Mouse (Mus musculus): ENCODE measurements at regions not wholly inside any gene's neighbourhood (a gene's known extent, or its start where the extent isn't known, plus 50 kb on each side); places are given as distances from the start of the nearest gene placed in this dataset.

DNA sequence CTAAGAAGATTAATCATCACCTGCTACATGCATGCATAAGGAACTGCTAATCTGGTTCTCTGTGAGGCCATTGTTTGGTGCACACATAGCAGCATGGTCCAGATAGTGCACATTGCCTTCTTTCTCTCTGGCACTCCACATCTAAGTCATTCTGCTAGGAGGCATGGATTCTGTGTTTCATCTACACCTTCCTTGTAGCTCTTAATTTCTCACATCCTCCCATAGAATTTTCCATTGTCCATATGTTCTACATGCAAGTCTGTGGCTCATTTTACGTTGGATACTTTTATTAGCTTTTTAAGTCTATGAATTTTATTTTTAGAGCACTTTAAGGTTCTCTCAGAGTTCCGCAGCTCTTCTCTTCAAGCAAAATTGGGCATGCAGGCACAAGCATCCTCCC, 846.7 kb upstream of the Adgrl4 start:
- Histone ChIP-seq H3K4me2 (ENCODE audit: insufficient read depth, low read depth, poor library complexity, severe bottlenecking) (no peak overlapping the region), H3K36me3 (replicated peaks in 1 of 2; ENCODE audit: control insufficient read depth in 1 of 2, insufficient read depth in 1 of 2, low read length in 1 of 2) (no peaks in the 10 kb centered on the region), H3K9ac (ENCODE audit: insufficient read depth, low read depth) (no peak overlapping the region), H3K4me1 (ENCODE audit: control insufficient read depth in 1 of 2, insufficient read depth in 2 of 2) (no peaks in the 10 kb centered on the region), H3K79me2 (replicated peaks; ENCODE audit: control insufficient read depth, extremely low read depth, insufficient read depth, poor library complexity, severe bottlenecking) (no peaks in the 10 kb centered on the region), H3K9me3 (replicated peaks; ENCODE audit: low read length) (peaks cover 28% of the 10 kb centered on the region), H3K27ac (ENCODE audit: insufficient read depth, low read depth) (no peak overlapping the region), H3K4me3 (replicated peaks in 1 of 3; ENCODE audit: low read depth in 2 of 3, low read length in 2 of 3, poor library complexity in 1 of 3) (no peak overlapping the region), H3K27me3 (replicated peaks) (no peaks in the 10 kb centered on the region)
- TF ChIP-seq ZC3H11A (IDR thresholded peaks at IDR 0.05; ENCODE audit: low read depth, low read length) (no peak), JUND (conservative IDR thresholded peaks at IDR 0.05; ENCODE audit: low read depth, low read length) (no peak), MEF2A (IDR thresholded peaks at IDR 0.05; ENCODE audit: borderline replicate concordance, low read depth, low read length) (no peak), NELFE (IDR thresholded peaks at IDR 0.05; ENCODE audit: low read depth, low read length) (no peak), EP300 (IDR thresholded peaks at IDR 0.05; ENCODE audit: low read length) (no peak), CHD1 (IDR thresholded peaks at IDR 0.05; ENCODE audit: low read depth, low read length) (no peak), ETS1 (conservative IDR thresholded peaks at IDR 0.05; ENCODE audit: low read depth, low read length) (no peak), JUN (IDR thresholded peaks at IDR 0.05; ENCODE audit: insufficient read depth, low read depth, low read length) (no peak), NRF1 (IDR thresholded peaks at IDR 0.05; ENCODE audit: low read depth, low read length) (no peak), POLR2A (IDR thresholded peaks at IDR 0.05; ENCODE audit: low read depth, low read length) (no peak), TCF12 (IDR thresholded peaks at IDR 0.05; ENCODE audit: low read depth, low read length) (no peak), KAT2A (IDR thresholded peaks at IDR 0.05; ENCODE audit: insufficient replicate concordance, low read length) (no peak), MAX (IDR thresholded peaks at IDR 0.05; ENCODE audit: low read length) (no peak)
- dilution Hi-C loops (cut with MboI; ENCODE audit: extremely low pct_ligation_motif_present, extremely low pct_unique_long_range_greater_than_20kb, low sequenced_read_pairs) (no loop called here), in situ Hi-C loops (cut with MboI; ENCODE audit: low pct_ligation_motif_present, low pct_unique_long_range_greater_than_20kb, low sequenced_read_pairs) (no loop called here)
- no peak for DNase-seq (ENCODE audit: extremely low read depth)

DNA sequence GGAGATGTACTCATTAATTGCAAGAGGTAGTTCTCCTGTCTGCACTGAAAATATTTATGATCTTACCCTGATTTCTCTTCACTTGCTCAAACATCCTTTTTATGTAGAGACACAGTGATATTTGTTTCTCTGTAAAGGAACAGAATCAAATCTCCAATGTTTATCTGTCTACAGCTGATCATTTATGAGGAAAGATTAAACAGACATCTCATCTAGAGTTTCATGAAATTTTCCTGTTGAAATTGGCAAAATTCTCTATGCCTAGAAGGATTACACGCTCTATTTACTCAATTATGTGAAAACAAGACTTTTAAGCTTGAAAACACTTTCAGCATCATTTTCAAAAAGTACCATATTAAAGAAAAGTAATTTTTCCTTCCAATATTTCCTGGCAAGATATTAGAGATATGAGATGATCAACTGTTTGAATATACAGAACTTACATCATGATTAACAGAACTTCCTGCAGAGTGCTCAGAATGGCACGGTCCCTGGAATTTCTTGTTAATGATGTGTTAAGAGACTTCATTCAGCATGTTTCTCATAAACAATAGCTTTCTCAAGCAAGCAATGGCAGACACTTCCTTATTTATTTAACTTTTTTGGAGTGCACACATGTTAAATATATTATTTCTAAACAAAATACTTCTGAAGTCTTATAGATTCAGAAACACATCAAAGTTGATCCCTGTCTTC, 834.1 kb upstream of the Adgrl4 start:
- no peaks in the 10 kb centered on the region for H3K4me1 ChIP-seq (ENCODE audit: control insufficient read depth in 1 of 2, insufficient read depth in 2 of 2)
- peaks cover 7% of the 10 kb centered on the region for H3K9me3 ChIP-seq (replicated peaks; ENCODE audit: low read length)
- H3K4me3 ChIP-seq (replicated peaks in 1 of 3; ENCODE audit: low read depth in 2 of 3, low read length in 2 of 3, poor library complexity in 1 of 3), result no peak overlapping the region
- no peaks in the 10 kb centered on the region for H3K27me3 ChIP-seq (replicated peaks)
- H3K27ac ChIP-seq (ENCODE audit: insufficient read depth, low read depth), result no peak overlapping the region
- TF ChIP-seq CHD1 (IDR thresholded peaks at IDR 0.05; ENCODE audit: low read depth, low read length), result no peak
- no peak for TF ChIP-seq ZNF384 (IDR thresholded peaks at IDR 0.05; ENCODE audit: low read depth, low read length)
- no peak for TF ChIP-seq MAFK (IDR thresholded peaks at IDR 0.05; ENCODE audit: insufficient replicate concordance, low read length)
- no peak for TF ChIP-seq JUND (conservative IDR thresholded peaks at IDR 0.05; ENCODE audit: low read depth, low read length)
- no peak for TF ChIP-seq TCF12 (IDR thresholded peaks at IDR 0.05; ENCODE audit: low read depth, low read length)
- no peak for TF ChIP-seq ETS1 (conservative IDR thresholded peaks at IDR 0.05; ENCODE audit: low read depth, low read length)
- no peak for TF ChIP-seq POLR2A (IDR thresholded peaks at IDR 0.05; ENCODE audit: low read depth, low read length)
- no peak for TF ChIP-seq USF2 (conservative IDR thresholded peaks at IDR 0.05; ENCODE audit: low read depth, low read length)
- no peak for TF ChIP-seq PAX5 (IDR thresholded peaks at IDR 0.05; ENCODE audit: low read length)
- TF ChIP-seq MYC (IDR thresholded peaks at IDR 0.05; ENCODE audit: low read depth, low read length), result no peak
- no peak for TF ChIP-seq UBTF (IDR thresholded peaks at IDR 0.05; ENCODE audit: low read depth, low read length)
- H3K79me2 ChIP-seq (replicated peaks; ENCODE audit: control insufficient read depth, extremely low read depth, insufficient read depth, poor library complexity, severe bottlenecking), result no peaks in the 10 kb centered on the region
- in situ Hi-C loops (cut with MboI; ENCODE audit: low pct_ligation_motif_present, low pct_unique_long_range_greater_than_20kb, low sequenced_read_pairs), result no loop called here
- H3K9ac ChIP-seq (ENCODE audit: insufficient read depth, low read depth), result no peak overlapping the region
- dilution Hi-C loops (cut with MboI; ENCODE audit: extremely low pct_ligation_motif_present, extremely low pct_unique_long_range_greater_than_20kb, low sequenced_read_pairs), result no loop called here
- no peak overlapping the region for H3K4me2 ChIP-seq (ENCODE audit: insufficient read depth, low read depth, poor library complexity, severe bottlenecking)
- no peaks in the 10 kb centered on the region for H3K36me3 ChIP-seq (replicated peaks in 1 of 2; ENCODE audit: control insufficient read depth in 1 of 2, insufficient read depth in 1 of 2, low read length in 1 of 2)
- DNase-seq (ENCODE audit: extremely low read depth), result no peak
